Mouse (Mus musculus): ENCODE results near the gene H2-T23. TPM values are rescaled to one million over a fixed set of nuclear protein-coding genes. Genes with fewer than 3 reads are reported as not detected.

H2-T23 gene
- polyA plus RNA-seq, 1 experiment from 2014 or later, result 3.7 TPM

DNA sequence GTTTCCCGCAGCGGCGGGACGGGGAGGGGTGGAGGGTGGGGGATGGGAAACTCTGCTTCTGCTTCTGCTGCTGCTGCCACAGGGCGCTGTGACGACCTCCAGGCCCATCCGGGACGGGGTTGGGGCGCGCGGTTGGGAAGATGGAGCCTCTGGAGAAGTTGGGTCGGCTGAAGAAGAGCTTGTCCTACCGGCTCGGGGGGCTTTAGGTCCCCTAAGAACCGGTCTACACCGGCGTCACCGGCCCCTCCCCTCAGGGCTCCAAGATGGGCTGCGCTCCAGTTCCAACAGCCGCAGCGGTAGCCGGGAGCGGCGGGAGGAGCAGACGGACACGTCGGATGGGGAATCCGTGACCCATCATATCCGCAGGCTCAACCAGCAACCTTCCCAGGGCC, 52.3 kb downstream of the H2-T23 start:
- H3K9me3 ChIP-seq (ENCODE audit: control insufficient read depth, low read length), result no peaks in the 10 kb centered on the region
- ATAC-seq (ENCODE audit: low FRiP score, low TSS enrichment), result peak; percentile 58
- peak overlapping the region; percentile 81 for H3K9ac ChIP-seq (ENCODE audit: low read depth, low read length)
- H3K36me3 ChIP-seq (ENCODE audit: control insufficient read depth, insufficient read depth, low read length), result peaks cover 45% of the 10 kb centered on the region
- peaks cover 16% of the 10 kb centered on the region for H3K4me1 ChIP-seq (ENCODE audit: control insufficient read depth, insufficient read depth, low read length)
- under 1% methylated on average over 29 of the region's 29 CpGs for WGBS
- H3K4me3 ChIP-seq (ENCODE audit: low read length), result peak overlapping the region; percentile 95
- peak overlapping the region; percentile 77 for H3K4me2 ChIP-seq (replicated peaks; ENCODE audit: low read depth, low read length)
- H3K27me3 ChIP-seq (ENCODE audit: control insufficient read depth, insufficient read depth, low read length), result no peaks in the 10 kb centered on the region
- H3K27ac ChIP-seq (ENCODE audit: low read depth, low read length), result peak overlapping the region; percentile 97

Other genes starting within 250 kb of the H2-T23 start
- 6.8 and 7.7 TPM in 2 replicates for gene Ier3, start 211.2 kb downstream of the H2-T23 start, polyA plus RNA-seq (2014; fragmentation: Nextera tagmentation; extraction: Ambion mirVana)
- 35.9 and 36.1 TPM in 2 replicates for gene Flot1, start 209.6 kb downstream of the H2-T23 start, polyA plus RNA-seq (2014; fragmentation: Nextera tagmentation; extraction: Ambion mirVana)
- gene Tubb5, start 194.5 kb downstream of the H2-T23 start, polyA plus RNA-seq (2014; fragmentation: Nextera tagmentation; extraction: Ambion mirVana), result 1,061 and 1,103 TPM in 2 replicates
- 13.1 and 16.5 TPM in 2 replicates for gene Mdc1, start 191.3 kb downstream of the H2-T23 start, polyA plus RNA-seq (2014; fragmentation: Nextera tagmentation; extraction: Ambion mirVana)
- gene Nrm, start 171.5 kb downstream of the H2-T23 start, polyA plus RNA-seq (2014; fragmentation: Nextera tagmentation; extraction: Ambion mirVana), result 53.2 and 65.2 TPM in 2 replicates
- 19.1 and 21.1 TPM in 2 replicates for gene Ppp1r18, start 167.3 kb downstream of the H2-T23 start, polyA plus RNA-seq (2014; fragmentation: Nextera tagmentation; extraction: Ambion mirVana)
- gene Dhx16, start 153.0 kb downstream of the H2-T23 start, polyA plus RNA-seq (2014; fragmentation: Nextera tagmentation; extraction: Ambion mirVana), result 37.8 and 50.0 TPM in 2 replicates
- gene 2310061I04Rik, start 135.4 kb downstream of the H2-T23 start, polyA plus RNA-seq (2014; fragmentation: Nextera tagmentation; extraction: Ambion mirVana), result 36.2 and 41.5 TPM in 2 replicates
- gene Atat1, start 122.8 kb downstream of the H2-T23 start, polyA plus RNA-seq (2014; fragmentation: Nextera tagmentation; extraction: Ambion mirVana), result 76.5 and 92.2 TPM in 2 replicates
- gene Mrps18b, start 116.5 kb downstream of the H2-T23 start, polyA plus RNA-seq (2014; fragmentation: Nextera tagmentation; extraction: Ambion mirVana), result 79.0 and 101 TPM in 2 replicates
- gene Ppp1r10, start 116.4 kb downstream of the H2-T23 start, polyA plus RNA-seq (2014; fragmentation: Nextera tagmentation; extraction: Ambion mirVana), result 30.6 and 44.7 TPM in 2 replicates
- 74.6 and 97.8 TPM in 2 replicates for gene Abcf1, start 63.1 kb downstream of the H2-T23 start, polyA plus RNA-seq (2014; fragmentation: Nextera tagmentation; extraction: Ambion mirVana)
- 35.0 and 44.5 TPM in 2 replicates for gene Gnl1, start 53.0 kb downstream of the H2-T23 start, polyA plus RNA-seq (2014; fragmentation: Nextera tagmentation; extraction: Ambion mirVana)
- gene Prr3, start 52.6 kb downstream of the H2-T23 start, polyA plus RNA-seq (2014; fragmentation: Nextera tagmentation; extraction: Ambion mirVana), result 34.5 and 40.1 TPM in 2 replicates
- 2.5 and 4.0 TPM in 2 replicates for gene H2-T24, start 12.3 kb downstream of the H2-T23 start, polyA plus RNA-seq (2014; fragmentation: Nextera tagmentation; extraction: Ambion mirVana)
- 11.2 and 12.0 TPM in 2 replicates for gene H2-T22, start 9.9 kb upstream of the H2-T23 start, polyA plus RNA-seq (2014; fragmentation: Nextera tagmentation; extraction: Ambion mirVana)
- gene Gm6034, start 10.1 kb upstream of the H2-T23 start, polyA plus RNA-seq (2014; fragmentation: Nextera tagmentation; extraction: Ambion mirVana), result not detected in 2 replicates
- not detected in 2 replicates for gene Gm11127, start 25.5 kb upstream of the H2-T23 start, polyA plus RNA-seq (2014; fragmentation: Nextera tagmentation; extraction: Ambion mirVana)
- gene Gm19684, start 88.8 kb upstream of the H2-T23 start, polyA plus RNA-seq (2014; fragmentation: Nextera tagmentation; extraction: Ambion mirVana), result not detected in 2 replicates
- not detected in 2 replicates for gene Gm7030, start 96.6 kb upstream of the H2-T23 start, polyA plus RNA-seq (2014; fragmentation: Nextera tagmentation; extraction: Ambion mirVana)
- not detected in 2 replicates for gene Gm8909, start 135.7 kb upstream of the H2-T23 start, polyA plus RNA-seq (2014; fragmentation: Nextera tagmentation; extraction: Ambion mirVana)
- gene H2-T3, start 157.4 kb upstream of the H2-T23 start, polyA plus RNA-seq (2014; fragmentation: Nextera tagmentation; extraction: Ambion mirVana), result not detected in 2 replicates
- 120 and 163 TPM in 2 replicates for gene Rpp21, start 225.2 kb upstream of the H2-T23 start, polyA plus RNA-seq (2014; fragmentation: Nextera tagmentation; extraction: Ambion mirVana)
- gene Trim39, start 239.4 kb upstream of the H2-T23 start, polyA plus RNA-seq (2014; fragmentation: Nextera tagmentation; extraction: Ambion mirVana), result 11.5 and 16.7 TPM in 2 replicates

Data from kidney, embryonic 14.5 days (tissue).